8 mouse cellular contexts compared by ENCODE assay signal in the genomic region with DNA sequence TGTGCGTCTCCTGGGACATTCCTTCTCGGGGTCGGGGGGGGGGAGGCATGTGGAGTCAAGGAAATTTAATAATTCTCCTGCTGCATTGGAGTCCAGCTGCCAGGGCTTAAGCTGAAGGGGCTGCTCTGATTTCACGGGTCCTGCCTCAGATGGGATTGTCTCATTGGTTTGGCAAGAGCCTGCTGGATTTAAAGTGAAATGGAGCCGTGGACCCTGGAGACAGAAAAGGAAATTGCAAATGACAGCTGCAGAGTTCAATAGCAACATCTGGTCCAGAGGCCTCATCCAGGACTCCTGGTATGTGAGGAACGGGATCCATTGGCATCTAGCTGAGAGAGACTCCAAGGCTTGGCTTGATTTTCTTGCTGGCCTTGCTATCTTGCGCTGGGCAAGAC.
DNase-seq lines count a peak whose midpoint lies in the region; ATAC-seq and TF ChIP-seq lines count a peak whose summit lies in the region.

No protein-coding gene starts in this region.

- TF ChIP-seq EP300 in stomach, postnatal 0 days (optimal IDR thresholded peaks at IDR 0.05): no peak

- no peak overlapping the region for H3K4me2 ChIP-seq in neural tube, embryonic 11.5 days (ENCODE audit: low read depth)
- peak overlapping the region; percentile 35 for H3K4me2 ChIP-seq in stomach, postnatal 0 days (replicated peaks; ENCODE audit: low read depth)

- no peak overlapping the region for H3K4me3 ChIP-seq in neural tube, embryonic 11.5 days (ENCODE audit: low read depth, low read length)
- H3K4me3 ChIP-seq in limb, embryonic 10.5 days: no peak overlapping the region
- no peak overlapping the region for H3K4me3 ChIP-seq in stomach, postnatal 0 days (ENCODE audit: low read depth, low read length)

- H3K9me3 ChIP-seq in neural tube, embryonic 11.5 days (ENCODE audit: control insufficient read depth, low read length): no peaks in the 10 kb centered on the region
- H3K9me3 ChIP-seq in limb, embryonic 10.5 days (replicated peaks): no peaks in the 10 kb centered on the region
- H3K9me3 ChIP-seq in stomach, postnatal 0 days (ENCODE audit: control insufficient read depth, low read length): no peaks in the 10 kb centered on the region

- no peaks in the 10 kb centered on the region for H3K4me1 ChIP-seq in neural tube, embryonic 11.5 days (ENCODE audit: control insufficient read depth, insufficient read depth, low read length)
- H3K4me1 ChIP-seq in limb, embryonic 10.5 days: peaks cover 43% of the 10 kb centered on the region
- peaks cover 5% of the 10 kb centered on the region; the same call in 1 of the 2 replicates for H3K4me1 ChIP-seq in stomach, postnatal 0 days (replicated peaks; ENCODE audit: control insufficient read depth, insufficient read depth)

- TF ChIP-seq CTCF in stomach, postnatal 0 days (IDR thresholded peaks at IDR 0.05; ENCODE audit: low read depth): no peak; the same call in 1 of the 2 replicates

- no peaks in the 10 kb centered on the region for H3K36me3 ChIP-seq in neural tube, embryonic 11.5 days (ENCODE audit: control insufficient read depth, insufficient read depth, low read length)
- H3K36me3 ChIP-seq in limb, embryonic 10.5 days: no peaks in the 10 kb centered on the region
- no peaks in the 10 kb centered on the region for H3K36me3 ChIP-seq in stomach, postnatal 0 days (ENCODE audit: control insufficient read depth, insufficient read depth, low read length)

- H3K27ac ChIP-seq in neural tube, embryonic 11.5 days (ENCODE audit: low read depth, low read length): no peak overlapping the region
- H3K27ac ChIP-seq in limb, embryonic 10.5 days: peak overlapping the region; percentile 53; the same call in 1 of the 2 replicates
- H3K27ac ChIP-seq in stomach, postnatal 0 days (replicated peaks): peak overlapping the region; percentile 5; the same call in 1 of the 2 replicates

- ATAC-seq in neural tube, embryonic 11.5 days (ENCODE audit: insufficient read depth, low FRiP score, low TSS enrichment): no peak
- peak; percentile 42; the same call in 1 of the 2 replicates for ATAC-seq in stomach, postnatal 0 days (ENCODE audit: low FRiP score, low TSS enrichment)
- ATAC-seq in inflammation-experienced regulatory T-cells, adult 6 months: no peak

- H3K27me3 ChIP-seq in neural tube, embryonic 11.5 days (ENCODE audit: control insufficient read depth, insufficient read depth, low read length): no peaks in the 10 kb centered on the region
- no peaks in the 10 kb centered on the region for H3K27me3 ChIP-seq in limb, embryonic 10.5 days (ENCODE audit: low read depth, poor library complexity, severe bottlenecking)
- H3K27me3 ChIP-seq in stomach, postnatal 0 days (ENCODE audit: control insufficient read depth, insufficient read depth, low read length): no peaks in the 10 kb centered on the region

- no peak overlapping the region for H3K9ac ChIP-seq in neural tube, embryonic 11.5 days (ENCODE audit: low read length)
- no peak overlapping the region for H3K9ac ChIP-seq in stomach, postnatal 0 days (ENCODE audit: low read length)

- WGBS in neural tube, embryonic 11.5 days: 40% methylated on average over 7 of the region's 7 CpGs
- WGBS in limb, embryonic 10.5 days: 47% methylated on average over 7 of the region's 7 CpGs
- 17% methylated on average over 7 of the region's 7 CpGs for WGBS in stomach, postnatal 0 days

- peak; percentile 57 for DNase-seq in neural tube, embryonic 11.5 days (ENCODE audit: low spot score)
- no peak for DNase-seq in neural tube, embryonic 10.5 days (ENCODE audit: extremely low spot score, low spot score)
- DNase-seq in heart, adult 8-10 months (ENCODE audit: low spot score): peak; percentile 48
- DNase-seq in limb, embryonic 10.5 days (ENCODE audit: low spot score): peak; percentile 45
- peak; percentile 18 for DNase-seq in stomach, postnatal 0 days (ENCODE audit: low spot score)
- no peak for DNase-seq in Muller cell, postnatal 12 days (ENCODE audit: inconsistent ontology term)
- no peak for DNase-seq in right cerebral cortex, adult 2 months (ENCODE audit: low spot score in 2 of 2)

Comparison
In these comparisons a context has a peak if more than half of its experiments do, and no peak if none do; other contexts are left out.
1. DNase-seq: peak in neural tube, embryonic 11.5 days (single experiment), heart, adult 8-10 months (single experiment), limb, embryonic 10.5 days (single experiment) and stomach, postnatal 0 days (single experiment); none in neural tube, embryonic 10.5 days (single experiment), Muller cell, postnatal 12 days (single experiment) and right cerebral cortex, adult 2 months (0 of 2).